Mouse (Mus musculus): ENCODE results near the gene Nell2.
"Not testable (repeated sequence)": the region's sequence is repeated elsewhere in the genome, so short reads cannot be mapped to it uniquely, and the experiment has no call there.

Gene Nell2

GRCm38 (mm10) chr15:95527948-95528861, at the start of gene Nell2:
Gene Nell2, minus strand, starts transcription at chr15:95528559.
- CTCF ChIA-PET, result interaction anchor here in 2 of 4 experiments (0.6 kb wide), 5 partner anchors 110 to 761 kb away, joined by 3 to 4 read pairs (median 3); no protein-coding TSS in a partner anchor

GRCm38 (mm10) chr15:95574661-95575060, 46.3 kb upstream of the Nell2 start:
- CTCF ChIA-PET, result interaction anchor here in 3 of 4 experiments (0.6 to 2.3 kb wide), 5 partner anchors 10 to 419 kb away, joined by 3 to 16 read pairs (median 3); no protein-coding TSS in a partner anchor
- POLR2A ChIA-PET, result no interaction called here

More at GRCm38 (mm10) chr15:95527948-95528861, at the start of gene Nell2:
- POLR2A ChIA-PET, result interaction anchor here in 2 of 4 experiments (0.6 kb wide), 2 partner anchors 669 to 718 kb away, joined by 3 to 6 read pairs; no protein-coding TSS in a partner anchor

- CTCF ChIA-PET, result no interaction called here
Measured at GRCm38 (mm10) chr15:95569606-95570005, 41.2 kb upstream of the Nell2 start.

GRCm38 (mm10) chr15:95565160-95565559, 36.8 kb upstream of the Nell2 start:
- ChIA-PET CTCF (no interaction called here), POLR2A (no interaction called here)

More at GRCm38 (mm10) chr15:95569606-95570005, 41.2 kb upstream of the Nell2 start:
- POLR2A ChIA-PET, result no interaction called here

GRCm38 (mm10) chr15:95561303-95561702, 32.9 kb upstream of the Nell2 start:
- ChIA-PET POLR2A (no interaction called here), CTCF (no interaction called here)

GRCm38 (mm10) chr15:95550011-95550410, 21.7 kb upstream of the Nell2 start:
- POLR2A ChIA-PET, result no interaction called here
- CTCF ChIA-PET, result no interaction called here

- POLR2A ChIA-PET, result no interaction called here
- CTCF ChIA-PET, result no interaction called here
Measured at GRCm38 (mm10) chr15:95542632-95543031, 14.3 kb upstream of the Nell2 start.

GRCm38 (mm10) chr15:95536724-95537123, 8.4 kb upstream of the Nell2 start:
- ChIA-PET CTCF (no interaction called here), POLR2A (no interaction called here)

- ChIA-PET POLR2A (interaction anchor here in 1 of 4 experiments (1.6 kb wide), 1 partner anchor 10 kb away, joined by 5 read pairs; no protein-coding TSS in a partner anchor), CTCF (interaction anchor here in 1 of 4 experiments (0.8 kb wide), 1 partner anchor 392 kb away, joined by 4 read pairs; no protein-coding TSS in a partner anchor)
Measured at GRCm38 (mm10) chr15:95536230-95536629, 7.9 kb upstream of the Nell2 start.

GRCm38 (mm10) chr15:95534644-95535043, 6.3 kb upstream of the Nell2 start:
- CTCF ChIA-PET, result interaction anchor here in 2 of 4 experiments (0.6 to 0.7 kb wide), 3 partner anchors 64 to 1979 kb away, joined by 3 to 4 read pairs (median 3); no protein-coding TSS in a partner anchor
- POLR2A ChIA-PET, result interaction anchor here in 1 of 4 experiments (1.2 to 1.6 kb wide), 2 partner anchors 9 to 116 kb away, joined by 5 read pairs; no protein-coding TSS in a partner anchor

GRCm38 (mm10) chr15:95527461-95527947, 855 bp downstream of the Nell2 start:
- ChIA-PET CTCF (no interaction called here), POLR2A (interaction anchor here in 1 of 4 experiments (0.6 kb wide), 1 partner anchor 718 kb away, joined by 3 read pairs; no protein-coding TSS in a partner anchor)

- POLR2A ChIA-PET, result interaction anchor here in 1 of 4 experiments (1.5 kb wide), 1 partner anchor 9 kb away, joined by 5 read pairs; no protein-coding TSS in a partner anchor
- CTCF ChIA-PET, result no interaction called here
Measured at GRCm38 (mm10) chr15:95526626-95527411, 1.5 kb downstream of the Nell2 start.

GRCm38 (mm10) chr15:95525997-95526396, 2.4 kb downstream of the Nell2 start:
- CTCF ChIA-PET, result interaction anchor here in 3 of 4 experiments (0.6 to 1.0 kb wide), 4 partner anchors 9 to 1248 kb away, joined by 3 to 4 read pairs (median 3); no protein-coding TSS in a partner anchor

GRCm38 (mm10) chr15:95518204-95518603, 10.2 kb downstream of the Nell2 start:
- CTCF ChIA-PET, result no interaction called here
- POLR2A ChIA-PET, result no interaction called here

More at GRCm38 (mm10) chr15:95525997-95526396, 2.4 kb downstream of the Nell2 start:
- POLR2A ChIA-PET, result interaction anchor here in 1 of 4 experiments (0.7 to 1.5 kb wide), 2 partner anchors 9 to 642 kb away, joined by 4 to 5 read pairs; no protein-coding TSS in a partner anchor

GRCm38 (mm10) chr15:95513306-95513705, 15.1 kb downstream of the Nell2 start:
- CTCF ChIA-PET, POLR2A ChIA-PET: not testable (repeated sequence)

GRCm38 (mm10) chr15:95495666-95496065, 32.7 kb downstream of the Nell2 start:
- ChIA-PET CTCF (no interaction called here), POLR2A (no interaction called here)

- CTCF ChIA-PET, result no interaction called here
- POLR2A ChIA-PET, result no interaction called here
Measured at GRCm38 (mm10) chr15:95495193-95495592, 33.2 kb downstream of the Nell2 start.

- POLR2A ChIA-PET, result no interaction called here
- CTCF ChIA-PET, result no interaction called here
Measured at GRCm38 (mm10) chr15:95492201-95492600, 36.2 kb downstream of the Nell2 start.

GRCm38 (mm10) chr15:95489174-95489573, 39.2 kb downstream of the Nell2 start:
- CTCF ChIA-PET, result no interaction called here
- POLR2A ChIA-PET, result no interaction called here

All from embryonic stem cell, embryonic (primary cell).